Mouse (Mus musculus) G1E (cell line): ENCODE results near the gene L3mbtl2.

ENCODE experiments used
- CTCF ChIP-seq: IDR thresholded peaks from 2 replicates; pipeline ENCODE4 v1.5.1; 2012; ENCODE audit warnings: low read depth, low read length, inconsistent platforms, mixed read lengths
- GATA1 ChIP-seq: IDR thresholded peaks from 2 replicates; pipeline ENCODE4 v1.6.1; 2012; ENCODE audit warnings: borderline replicate concordance, low read length, inconsistent platforms, mixed read lengths
- GATA2 ChIP-seq: IDR thresholded peaks from 2 replicates; pipeline ENCODE4 v1.6.1; 2012; ENCODE audit warnings: low read depth, low read length, inconsistent platforms, borderline replicate concordance
- POLR2AphosphoS5 ChIP-seq: IDR thresholded peaks from 2 replicates; pipeline ENCODE4 v1.6.1; 2012; ENCODE audit warnings: low read depth, low read length, inconsistent platforms; ENCODE audit not compliant: insufficient replicate concordance
- TAL1 ChIP-seq: conservative IDR thresholded peaks from 2 replicates; pipeline ENCODE4 v1.6.1; 2012; ENCODE audit warnings: low read depth, low read length, inconsistent platforms, mixed read lengths

- TF ChIP-seq CTCF (no peak), TAL1 (no peak), GATA1 (no peak), POLR2AphosphoS5 (no peak), GATA2 (no peak)
These were observed 62.3 kb downstream of the L3mbtl2 start for GRCm38 (mm10) chr15:81725965-81726364.
